11 mouse cellular contexts compared by ENCODE assay signal in genomic region chr14:72148886-72149285, GRCm38 (mm10).
"Had no signal": no experiment of that assay in that cellular context is flagged by ENCODE, and none has a peak within 500 bp of the region (broad histone marks: within the 10 kb centered on the region; RNA-seq: fewer than 3 reads in every experiment).

No protein-coding gene starts in this region.

- H3K9me3 ChIP-seq: limb, embryonic 13.5 days; neural tube, embryonic 12.5 days; stomach, embryonic 15.5 days had no signal

- H3K4me3 ChIP-seq: limb, embryonic 13.5 days; myocyte; neural tube, embryonic 12.5 days; stomach, embryonic 15.5 days had no signal

- H3K9ac ChIP-seq: limb, embryonic 13.5 days; liver, embryonic 14.5 days; neural tube, embryonic 12.5 days; stomach, embryonic 15.5 days had no signal

- H3K4me1 ChIP-seq: limb, embryonic 13.5 days; neural tube, embryonic 12.5 days; stomach, embryonic 15.5 days had no signal

- H3K27ac ChIP-seq: limb, embryonic 13.5 days; liver, embryonic 14.5 days; neural tube, embryonic 12.5 days; stomach, embryonic 15.5 days had no signal

- H3K27me3 ChIP-seq: limb, embryonic 13.5 days; neural tube, embryonic 12.5 days; stomach, embryonic 15.5 days had no signal

- H3K36me3 ChIP-seq: limb, embryonic 13.5 days; neural tube, embryonic 12.5 days; stomach, embryonic 15.5 days had no signal

- H3K4me2 ChIP-seq: limb, embryonic 13.5 days; neural tube, embryonic 12.5 days; stomach, embryonic 15.5 days had no signal

- DNase-seq: kidney, adult 8-10 months; layer of hippocampus, adult 9-11 months; layer of hippocampus, postnatal 36 days; spleen, adult 18-20 months; thymus, adult 2 months; thymus, postnatal 25 days had no signal
